ENCODE assay signal across 9 mouse cellular contexts in the genomic region with DNA sequence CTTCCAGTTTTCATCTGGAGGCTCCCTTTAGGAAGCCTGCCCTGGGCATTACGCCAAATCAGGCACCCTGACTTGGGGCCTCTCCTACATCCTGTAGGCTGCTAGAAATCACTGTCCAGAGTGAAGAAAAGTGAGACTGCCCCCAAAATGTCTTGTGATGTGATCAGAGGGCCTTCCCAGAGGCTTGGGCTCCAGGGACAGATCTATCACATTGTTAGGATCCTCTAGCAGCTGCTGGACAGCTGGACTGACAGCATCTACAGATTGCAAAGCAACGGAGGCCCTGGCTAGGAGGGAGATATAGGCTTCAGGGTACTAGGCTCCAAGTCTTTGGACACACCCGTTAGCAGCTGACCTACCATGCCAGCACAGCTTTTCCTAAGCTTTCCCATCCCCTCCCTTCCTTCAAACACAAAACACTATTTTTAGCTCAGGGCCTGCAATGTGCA. TPM values are rescaled to one million over a fixed set of nuclear protein-coding genes. Genes with fewer than 3 reads are reported as not detected.
DNase-seq lines count a peak whose midpoint lies in the region; ATAC-seq and TF ChIP-seq lines count a peak whose summit lies in the region.
"Had no signal": no experiment of that assay in that cellular context is flagged by ENCODE, and none has a peak within 500 bp of the region (broad histone marks: within the 10 kb centered on the region; RNA-seq: fewer than 3 reads in every experiment).

No protein-coding gene starts in this region.

- peaks cover 84% of the 10 kb centered on the region for H3K36me3 ChIP-seq in hindbrain, embryonic 14.5 days (replicated peaks; ENCODE audit: control insufficient read depth, insufficient read depth)
- peaks cover 4% of the 10 kb centered on the region; the same call in 1 of the 2 replicates for H3K36me3 ChIP-seq in hindbrain, embryonic 11.5 days (ENCODE audit: control insufficient read depth, insufficient read depth, low read length)
- H3K36me3 ChIP-seq in embryonic facial prominence, embryonic 13.5 days, result peaks cover 96% of the 10 kb centered on the region
- peaks cover 61% of the 10 kb centered on the region for H3K36me3 ChIP-seq in heart, embryonic 16.5 days (ENCODE audit: control insufficient read depth, insufficient read depth)
- peaks cover 90% of the 10 kb centered on the region for H3K36me3 ChIP-seq in liver, postnatal 0 days (replicated peaks; ENCODE audit: insufficient read depth, low read length)

- H3K27me3 ChIP-seq in hindbrain, embryonic 14.5 days (ENCODE audit: control insufficient read depth, insufficient read depth, low read length), result no peaks in the 10 kb centered on the region
- no peaks in the 10 kb centered on the region for H3K27me3 ChIP-seq in hindbrain, embryonic 11.5 days (ENCODE audit: control insufficient read depth, insufficient read depth, low read length)
- no peaks in the 10 kb centered on the region for H3K27me3 ChIP-seq in embryonic facial prominence, embryonic 13.5 days
- no peaks in the 10 kb centered on the region for H3K27me3 ChIP-seq in heart, embryonic 16.5 days (ENCODE audit: control insufficient read depth, insufficient read depth, low read length)
- no peaks in the 10 kb centered on the region for H3K27me3 ChIP-seq in liver, postnatal 0 days (ENCODE audit: insufficient read depth, low read length)

- H3K4me2 ChIP-seq in hindbrain, embryonic 14.5 days (replicated peaks), result no peak overlapping the region
- H3K4me2 ChIP-seq in hindbrain, embryonic 11.5 days (replicated peaks; ENCODE audit: low read depth, low read length), result no peak overlapping the region
- peak overlapping the region; percentile 24 for H3K4me2 ChIP-seq in embryonic facial prominence, embryonic 13.5 days
- H3K4me2 ChIP-seq in heart, embryonic 16.5 days (ENCODE audit: low read depth, low read length), result peak overlapping the region; percentile 36
- H3K4me2 ChIP-seq in liver, postnatal 0 days (ENCODE audit: low read depth, low read length), result no peak overlapping the region

- H3K9me3 ChIP-seq in hindbrain, embryonic 14.5 days (ENCODE audit: control insufficient read depth, low read length), result no peaks in the 10 kb centered on the region
- H3K9me3 ChIP-seq in hindbrain, embryonic 11.5 days (ENCODE audit: control insufficient read depth, low read length), result no peaks in the 10 kb centered on the region
- no peaks in the 10 kb centered on the region for H3K9me3 ChIP-seq in embryonic facial prominence, embryonic 13.5 days
- no peaks in the 10 kb centered on the region for H3K9me3 ChIP-seq in heart, embryonic 16.5 days (replicated peaks; ENCODE audit: control insufficient read depth, low read length)
- H3K9me3 ChIP-seq in liver, postnatal 0 days (ENCODE audit: low read length), result no peaks in the 10 kb centered on the region

- peak overlapping the region; percentile 34; the same call in 1 of the 2 replicates for H3K27ac ChIP-seq in hindbrain, embryonic 14.5 days
- no peak overlapping the region for H3K27ac ChIP-seq in hindbrain, embryonic 11.5 days (ENCODE audit: low read depth, low read length)
- H3K27ac ChIP-seq in embryonic facial prominence, embryonic 13.5 days, result peak overlapping the region; percentile 91
- H3K27ac ChIP-seq in heart, embryonic 16.5 days (ENCODE audit: low read length), result peak overlapping the region; percentile 97
- H3K27ac ChIP-seq in liver, postnatal 0 days (ENCODE audit: low read depth), result peak overlapping the region; percentile 12; the same call in 1 of the 2 replicates

- H3K4me1 ChIP-seq in hindbrain, embryonic 14.5 days (replicated peaks; ENCODE audit: control insufficient read depth, insufficient read depth, low read length), result no peaks in the 10 kb centered on the region
- no peaks in the 10 kb centered on the region for H3K4me1 ChIP-seq in hindbrain, embryonic 11.5 days (replicated peaks; ENCODE audit: control insufficient read depth, insufficient read depth, low read length)
- H3K4me1 ChIP-seq in embryonic facial prominence, embryonic 13.5 days, result peaks cover 43% of the 10 kb centered on the region
- H3K4me1 ChIP-seq in heart, embryonic 16.5 days (ENCODE audit: control insufficient read depth, insufficient read depth, low read length), result peaks cover 87% of the 10 kb centered on the region
- H3K4me1 ChIP-seq in liver, postnatal 0 days (ENCODE audit: insufficient read depth), result peaks cover 4% of the 10 kb centered on the region; the same call in 1 of the 2 replicates

- no peak overlapping the region for H3K9ac ChIP-seq in hindbrain, embryonic 14.5 days
- no peak overlapping the region for H3K9ac ChIP-seq in hindbrain, embryonic 11.5 days (ENCODE audit: low read depth, low read length)
- 0 out of 2 replicates have a peak overlapping the region, but pooled peaks have one; percentile 11 for H3K9ac ChIP-seq in embryonic facial prominence, embryonic 13.5 days
- H3K9ac ChIP-seq in heart, embryonic 16.5 days (ENCODE audit: low read length), result peak overlapping the region; percentile 62
- no peak overlapping the region for H3K9ac ChIP-seq in liver, postnatal 0 days (replicated peaks)

- DNase-seq in hindbrain, embryonic 14.5 days (ENCODE audit: low spot score), result peak; percentile 36
- no peak for DNase-seq in hindbrain, embryonic 11.5 days (ENCODE audit: low spot score)
- peak; percentile 38 for DNase-seq in liver, postnatal 0 days
- DNase-seq in spleen, adult 18-20 months, result no peak
- no peak for DNase-seq in Muller cell, postnatal 12 days (ENCODE audit: inconsistent ontology term)
- no peak for DNase-seq in left cerebral cortex, postnatal 36 days (ENCODE audit: low spot score in 2 of 2)

- 87% methylated on average over 3 of the region's 3 CpGs for WGBS in hindbrain, embryonic 14.5 days
- 79% methylated on average over 3 of the region's 3 CpGs for WGBS in hindbrain, embryonic 11.5 days
- 58% methylated on average over 3 of the region's 3 CpGs for WGBS in embryonic facial prominence, embryonic 13.5 days
- WGBS in heart, embryonic 16.5 days, result 12% methylated on average over 3 of the region's 3 CpGs
- 84% methylated on average over 3 of the region's 3 CpGs for WGBS in liver, postnatal 0 days (ENCODE audit: insufficient replicate concordance)

- TF ChIP-seq EP300 in liver, postnatal 0 days (IDR thresholded peaks at IDR 0.05; ENCODE audit: low read depth), result no peak

- no peak overlapping the region for H3K4me3 ChIP-seq in hindbrain, embryonic 14.5 days (replicated peaks; ENCODE audit: low read length)
- H3K4me3 ChIP-seq in hindbrain, embryonic 11.5 days (ENCODE audit: low read depth, low read length), result no peak overlapping the region
- no peak overlapping the region for H3K4me3 ChIP-seq in embryonic facial prominence, embryonic 13.5 days
- peak overlapping the region; percentile 1; the same call in 1 of the 2 replicates for H3K4me3 ChIP-seq in heart, embryonic 16.5 days (ENCODE audit: low read length)
- H3K4me3 ChIP-seq in liver, postnatal 0 days (ENCODE audit: low read depth, low read length), result no peak overlapping the region
- H3K4me3 ChIP-seq: erythroblast, embryonic 14.5 days had no signal

- TF ChIP-seq CTCF in liver, postnatal 0 days (IDR thresholded peaks at IDR 0.05; ENCODE audit: low read depth), result no peak

- no peak for ATAC-seq in hindbrain, embryonic 14.5 days (ENCODE audit: low FRiP score)
- ATAC-seq in hindbrain, embryonic 11.5 days (ENCODE audit: low FRiP score), result no peak
- peak; percentile 30; the same call in 1 of the 2 replicates for ATAC-seq in embryonic facial prominence, embryonic 13.5 days (ENCODE audit: insufficient number of reproducible peaks, insufficient read depth, low FRiP score, low TSS enrichment, low read depth)
- peak; percentile 59 for ATAC-seq in heart, embryonic 16.5 days (replicated peaks; ENCODE audit: extremely low read depth, insufficient read depth, low FRiP score)
- ATAC-seq in liver, postnatal 0 days, result no peak

- intact Hi-C loops in left cerebral cortex, postnatal 36 days (cut with DNase I), result no loop called here

RNA-seq across cellular contexts. Expression of a gene that starts 13.5 kb away (rescaled TPM):
- 183 and 218 TPM in 2 replicates for polyA plus RNA-seq in hindbrain, embryonic 14.5 days (2014; fragmentation: Nextera tagmentation; extraction: Ambion mirVana)
- 169 and 171 TPM in 2 replicates for polyA plus RNA-seq in hindbrain, embryonic 11.5 days (2014; fragmentation: Nextera tagmentation; extraction: Ambion mirVana)
- 200 and 223 TPM in 2 replicates for polyA plus RNA-seq in embryonic facial prominence, embryonic 13.5 days (2015; fragmentation: Nextera tagmentation; extraction: Ambion mirVana)
- 241 and 256 TPM in 2 replicates for polyA plus RNA-seq in heart, embryonic 16.5 days (2015; fragmentation: Nextera tagmentation; extraction: Ambion mirVana)
- 56.1 and 60.7 TPM in 2 replicates for polyA plus RNA-seq in liver, postnatal 0 days (2015; fragmentation: Nextera tagmentation; extraction: Ambion mirVana)
- total RNA-seq in left cerebral cortex, postnatal 36 days (2021), result 100 to 1,000 TPM; 143 to 152 TPM

RNA-seq across cellular contexts. Expression of a gene that starts 46.5 kb away (rescaled TPM):
- 0.14 and 0.27 TPM in 2 replicates for polyA plus RNA-seq in hindbrain, embryonic 14.5 days (2014; fragmentation: Nextera tagmentation; extraction: Ambion mirVana)
- polyA plus RNA-seq in hindbrain, embryonic 11.5 days (2014; fragmentation: Nextera tagmentation; extraction: Ambion mirVana), result 0.13 and 0.15 TPM in 2 replicates
- 0.72 and 1.9 TPM in 2 replicates for polyA plus RNA-seq in embryonic facial prominence, embryonic 13.5 days (2015; fragmentation: Nextera tagmentation; extraction: Ambion mirVana)
- 0.62 and 0.64 TPM in 2 replicates for polyA plus RNA-seq in heart, embryonic 16.5 days (2015; fragmentation: Nextera tagmentation; extraction: Ambion mirVana)
- polyA plus RNA-seq in liver, postnatal 0 days (2015; fragmentation: Nextera tagmentation; extraction: Ambion mirVana), result 3.3 and 5.7 TPM in 2 replicates
- under 1 TPM; 0.39 to 0.63 TPM for total RNA-seq in left cerebral cortex, postnatal 36 days (2021)

Comparison
In these comparisons a context has a peak if more than half of its experiments do, and no peak if none do; other contexts are left out.
1. DNase-seq: peak in hindbrain, embryonic 14.5 days (single experiment) and liver, postnatal 0 days (single experiment); none in hindbrain, embryonic 11.5 days (single experiment), spleen, adult 18-20 months (0 of 2), Muller cell, postnatal 12 days (single experiment) and left cerebral cortex, postnatal 36 days (0 of 2).
2. ATAC-seq: peak in embryonic facial prominence, embryonic 13.5 days (single experiment) and heart, embryonic 16.5 days (single experiment); none in hindbrain, embryonic 14.5 days (single experiment), hindbrain, embryonic 11.5 days (single experiment) and liver, postnatal 0 days (single experiment).
3. H3K4me2 ChIP-seq: peak in embryonic facial prominence, embryonic 13.5 days (single experiment) and heart, embryonic 16.5 days (single experiment); none in hindbrain, embryonic 14.5 days (single experiment), hindbrain, embryonic 11.5 days (single experiment) and liver, postnatal 0 days (single experiment).
4. H3K9ac ChIP-seq: peak in embryonic facial prominence, embryonic 13.5 days (single experiment) and heart, embryonic 16.5 days (single experiment); none in hindbrain, embryonic 14.5 days (single experiment), hindbrain, embryonic 11.5 days (single experiment) and liver, postnatal 0 days (single experiment).